Mouse (Mus musculus) bone marrow macrophage, adult 2 months (primary cell): Measurements from ENCODE around the gene Slc22a20. TPM values are rescaled to one million over a fixed set of nuclear protein-coding genes. Genes with fewer than 3 reads are reported as not detected.

ENCODE experiments used
- H3K27ac ChIP-seq: 2 replicates; pipeline ENCODE4 v1.5.1; 2012; ENCODE audit warnings: low read depth, low read length; ENCODE audit not compliant: insufficient read depth
- H3K4me1 ChIP-seq: 2 replicates; pipeline ENCODE4 v1.6.1; 2012; ENCODE audit warnings: low read length; ENCODE audit not compliant: control insufficient read depth, insufficient read depth
- H3K4me3 ChIP-seq: 2 replicates; pipeline ENCODE4 v1.5.1; 2012; ENCODE audit warnings: mild to moderate bottlenecking, low read length, moderate library complexity; ENCODE audit not compliant: insufficient read depth
- CTCF ChIP-seq: IDR thresholded peaks from 2 replicates; pipeline ENCODE4 v1.5.1; 2012; ENCODE audit warnings: low read depth, mild to moderate bottlenecking, low read length, moderate library complexity
- POLR2A ChIP-seq: IDR thresholded peaks from 2 replicates; pipeline ENCODE4 v1.6.1; 2012; ENCODE audit warnings: mild to moderate bottlenecking, low read depth, low read length, borderline replicate concordance
- polyA plus RNA-seq: library from polyadenylated mRNA; stranded (reverse); fragments of >200 nt; gene quantifications from 2 replicates; pipeline ENCODE4 v1.2.4, GENCODE M21; 2012; ENCODE audit not compliant: missing spikeins, insufficient read depth, insufficient read length

The Slc22a20 gene
- polyA plus RNA-seq, 1 experiment, result not detected

DNA sequence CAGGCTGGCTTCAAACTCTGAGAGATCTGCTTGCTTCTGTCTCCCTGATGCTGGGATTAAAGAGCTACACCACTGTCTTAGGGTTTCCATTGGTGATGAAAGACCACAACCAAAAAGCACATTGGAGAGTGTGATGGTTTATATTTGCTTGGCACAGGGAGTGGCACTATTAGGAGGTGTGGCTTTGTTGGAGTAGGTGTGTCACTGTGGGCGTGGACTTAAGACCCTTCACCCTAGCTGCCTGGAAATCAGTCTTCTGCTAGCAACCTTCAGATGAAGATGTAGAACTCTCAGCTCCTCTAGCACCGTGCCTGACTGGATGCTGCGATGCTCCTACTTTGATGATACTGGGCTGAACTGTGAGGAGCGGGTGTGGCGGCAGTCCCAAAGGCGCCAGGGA lies 47.4 kb downstream of the Slc22a20 start:
- H3K27ac ChIP-seq, result no peak overlapping the region
- TF ChIP-seq CTCF (no peak), POLR2A (no peak)

DNA sequence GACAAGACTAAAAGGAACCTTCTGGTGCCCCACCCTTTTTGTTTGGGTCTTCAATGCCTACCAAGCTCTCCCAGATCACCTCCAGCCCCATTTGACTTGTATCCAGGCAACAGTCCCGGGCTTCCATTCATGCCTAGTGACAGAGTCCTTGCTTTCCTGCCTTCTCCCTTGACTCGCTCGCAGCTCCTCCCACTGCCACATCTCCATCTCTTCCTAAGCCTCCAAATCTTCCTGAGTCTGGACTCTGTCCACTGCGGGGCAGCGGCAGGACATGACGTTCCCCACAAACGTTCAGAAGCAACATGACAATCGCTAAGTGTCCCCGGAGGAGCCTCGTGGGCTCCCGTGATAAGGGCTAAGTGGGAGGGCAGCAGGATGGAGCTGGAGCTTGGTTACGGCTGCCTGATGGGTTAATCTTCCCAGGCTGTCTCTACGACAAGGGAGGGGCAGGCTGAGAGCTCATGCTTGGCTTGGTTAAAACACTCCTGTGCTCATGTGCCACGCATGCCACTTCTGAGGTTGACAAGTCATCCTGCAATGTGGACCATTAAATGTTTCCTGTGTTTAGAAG lies 48.0 kb downstream of the Slc22a20 start:
- Histone ChIP-seq H3K4me1 (peaks cover 5% of the 10 kb centered on the region; the same call in 1 of the 2 replicates), H3K4me3 (no peak overlapping the region), H3K27ac (no peak overlapping the region)
- no peak for TF ChIP-seq POLR2A
- TF ChIP-seq CTCF, result no peak

More for the DNA sequence above, 47.4 kb downstream of the Slc22a20 start:
- Histone ChIP-seq H3K4me1 (peaks cover 5% of the 10 kb centered on the region; the same call in 1 of the 2 replicates), H3K4me3 (no peak overlapping the region)

DNA sequence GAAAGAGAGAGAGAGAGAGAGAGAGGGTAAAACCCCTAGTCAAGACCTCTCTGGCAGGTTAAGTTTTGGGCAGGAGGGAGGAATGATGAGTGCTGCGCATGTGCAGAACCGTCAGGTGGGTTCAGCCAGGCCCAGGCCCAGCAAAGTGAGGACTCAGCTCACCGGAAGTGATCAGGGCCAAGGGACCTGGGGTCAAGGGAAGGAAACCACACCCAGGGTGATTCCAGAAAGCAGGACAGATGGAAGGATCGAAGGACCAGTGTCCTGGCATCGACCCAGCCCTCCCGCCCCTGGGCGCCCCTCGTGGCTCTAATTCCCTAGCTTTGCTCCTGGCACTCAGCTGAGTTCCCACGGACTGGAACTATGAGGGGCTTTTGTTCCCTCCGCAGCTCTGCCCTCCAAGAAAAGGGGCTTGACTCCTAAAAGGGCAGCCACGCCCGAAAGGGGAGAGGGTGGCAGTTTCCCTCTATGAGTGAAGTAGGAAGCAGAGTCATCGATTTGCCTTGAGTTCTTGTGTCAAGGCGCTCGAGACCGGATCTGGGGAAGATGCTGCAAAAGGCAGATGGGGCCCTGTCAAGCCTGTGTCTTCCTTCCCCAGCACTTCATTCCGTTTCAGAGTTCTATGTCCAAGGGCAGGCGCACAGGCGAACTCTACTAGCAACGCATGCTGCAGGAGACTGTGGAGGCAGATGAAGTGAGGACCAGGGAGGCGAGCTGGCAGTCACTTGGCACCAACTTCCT lies 48.7 kb downstream of the Slc22a20 start:
- H3K27ac ChIP-seq, result no peak overlapping the region
- no peak overlapping the region for H3K4me3 ChIP-seq
- peaks cover 5% of the 10 kb centered on the region for H3K4me1 ChIP-seq
- TF ChIP-seq POLR2A (no peak), CTCF (no peak)

DNA sequence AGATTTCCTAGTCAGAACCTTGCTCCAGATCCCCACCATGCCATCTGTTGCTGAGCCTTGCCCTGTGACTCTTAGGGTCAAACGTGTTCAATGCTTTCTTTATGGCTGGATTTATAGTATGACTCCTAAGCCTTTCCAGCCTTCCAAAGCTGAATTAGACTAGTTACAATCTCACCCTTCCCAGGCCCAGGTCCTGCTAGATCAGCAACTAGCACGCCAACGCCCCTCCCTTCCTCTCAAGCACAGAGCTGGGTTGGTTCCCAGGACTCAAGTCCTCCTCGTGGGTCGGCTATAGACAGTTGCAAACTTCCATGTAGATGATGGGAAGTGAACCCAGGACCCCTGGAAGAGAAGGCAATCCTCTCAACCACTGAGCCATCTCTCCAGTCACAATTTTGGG lies 50.3 kb downstream of the Slc22a20 start:
- Histone ChIP-seq H3K4me1 (peaks cover 19% of the 10 kb centered on the region), H3K27ac (no peak overlapping the region), H3K4me3 (no peak overlapping the region)

DNA sequence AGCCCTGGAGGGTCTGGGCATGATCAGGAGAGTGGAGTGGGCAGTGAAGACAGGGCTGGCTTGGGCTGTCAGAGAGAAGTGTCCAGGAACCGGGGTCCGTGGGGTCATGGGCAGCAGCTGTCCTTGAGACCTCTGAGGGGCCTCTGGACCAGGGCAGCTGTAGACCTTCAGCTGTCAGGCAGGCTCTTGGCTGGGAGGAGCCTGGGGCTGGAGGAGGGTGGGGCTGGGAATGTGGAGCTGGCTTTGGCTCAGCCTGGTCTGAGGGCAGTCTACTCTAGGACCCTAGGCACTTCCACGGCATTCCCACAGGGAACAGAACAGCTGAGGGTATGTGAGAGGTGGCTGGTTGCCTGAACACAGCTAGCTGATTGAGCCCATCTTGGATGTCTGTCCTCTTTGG lies 50.7 kb downstream of the Slc22a20 start:
- H3K4me1 ChIP-seq, result peaks cover 24% of the 10 kb centered on the region
- TF ChIP-seq POLR2A, result no peak
- TF ChIP-seq CTCF, result no peak
- no peak overlapping the region for H3K4me3 ChIP-seq
- H3K27ac ChIP-seq, result no peak overlapping the region

More for the DNA sequence above, 50.3 kb downstream of the Slc22a20 start:
- TF ChIP-seq CTCF, result no peak
- TF ChIP-seq POLR2A, result no peak

DNA sequence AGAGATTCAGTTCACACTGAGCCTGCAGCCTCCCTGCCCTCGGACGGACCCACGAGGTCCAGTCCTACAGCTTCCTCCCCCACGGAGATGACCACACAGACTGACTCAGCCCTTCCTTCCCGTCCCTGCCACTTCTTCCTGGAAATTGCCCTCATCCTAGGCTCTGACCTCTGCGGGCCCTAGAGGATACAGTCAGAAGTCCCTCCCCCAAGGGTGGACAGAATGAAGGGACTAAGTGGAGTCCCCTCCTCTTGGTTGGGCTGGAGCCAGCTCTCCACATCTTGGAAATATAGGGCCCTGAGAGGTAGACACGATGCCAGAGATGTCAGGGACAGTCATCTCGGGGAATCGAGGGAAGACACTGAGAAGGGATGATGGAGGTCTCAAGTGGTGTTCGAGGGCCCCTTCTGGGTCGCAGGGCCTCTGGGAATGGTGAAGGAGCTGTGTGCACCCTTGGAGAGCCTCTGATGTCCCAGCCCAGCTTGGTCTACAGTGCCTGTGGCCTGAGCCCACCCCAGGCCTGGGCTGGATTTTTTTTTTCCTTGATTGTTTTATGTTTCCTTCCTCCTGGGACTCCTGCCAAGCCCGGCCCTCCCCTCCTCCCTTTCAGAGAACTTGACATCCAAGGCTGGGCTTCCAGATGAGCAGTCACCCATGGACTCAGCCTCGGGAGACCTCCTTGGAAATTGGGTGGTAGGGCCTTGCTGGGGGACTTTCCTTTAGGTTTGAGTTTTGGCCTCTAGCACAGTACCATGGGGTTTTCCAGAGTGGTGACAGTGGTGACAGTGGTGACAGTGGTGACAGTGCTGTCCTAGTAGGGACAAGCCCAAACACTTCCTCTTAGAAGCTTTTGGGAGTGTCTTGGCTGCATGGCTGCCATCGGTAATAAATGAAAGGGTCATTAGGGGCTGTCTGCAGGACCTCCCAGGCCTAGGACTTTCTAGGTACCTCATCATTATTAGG lies 56.0 kb downstream of the Slc22a20 start:
- H3K4me1 ChIP-seq, result peaks cover 43% of the 10 kb centered on the region
- TF ChIP-seq CTCF, result no peak
- no peak for TF ChIP-seq POLR2A
- peak overlapping the region; percentile 93 for H3K27ac ChIP-seq
- H3K4me3 ChIP-seq, result no peak overlapping the region

DNA sequence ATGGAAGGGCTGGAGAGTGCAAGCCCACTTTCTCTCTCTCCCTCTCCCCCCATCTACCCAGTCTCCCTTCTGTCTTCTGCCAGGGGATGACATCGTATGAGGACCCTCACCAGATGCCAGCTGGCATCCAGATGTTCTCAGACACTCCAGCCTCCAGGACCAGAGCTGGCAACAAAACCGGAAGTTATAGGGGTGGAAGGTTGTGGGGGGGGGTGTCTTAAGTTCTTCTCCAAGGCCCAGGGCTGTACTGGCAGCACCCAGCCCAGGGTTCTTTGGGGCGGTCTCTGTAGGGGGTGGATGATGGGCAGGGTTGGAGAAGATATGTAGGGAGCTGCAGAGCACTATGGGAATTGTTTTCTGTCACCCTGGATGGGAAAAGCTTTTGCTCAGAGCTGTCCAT lies 57.4 kb downstream of the Slc22a20 start:
- Histone ChIP-seq H3K4me3 (no peak overlapping the region), H3K27ac (no peak overlapping the region), H3K4me1 (peaks cover 43% of the 10 kb centered on the region)
- TF ChIP-seq CTCF (no peak), POLR2A (no peak)

DNA sequence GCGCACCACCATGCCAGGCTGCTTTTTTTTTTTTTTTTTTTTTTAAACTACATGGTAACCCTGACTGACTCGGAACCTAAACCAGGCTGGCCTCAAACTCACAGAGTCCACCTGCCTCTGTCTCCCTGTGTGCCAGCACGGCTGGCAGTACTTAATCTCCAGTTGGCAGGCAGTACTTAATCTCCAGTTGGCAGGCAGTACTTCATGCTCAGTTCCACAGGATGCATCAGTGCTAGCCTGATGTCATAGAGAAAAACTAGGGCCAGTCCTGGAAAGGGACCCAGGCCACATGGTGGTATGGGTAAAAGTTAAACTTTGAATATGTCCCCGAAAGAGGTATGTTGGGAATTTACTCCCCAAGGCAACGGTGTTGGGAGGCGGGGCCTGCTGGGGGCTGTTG lies 57.8 kb downstream of the Slc22a20 start:
- Histone ChIP-seq H3K4me1 (peaks cover 43% of the 10 kb centered on the region), H3K4me3 (no peak overlapping the region), H3K27ac (no peak overlapping the region)
- no peak for TF ChIP-seq CTCF
- no peak for TF ChIP-seq POLR2A

DNA sequence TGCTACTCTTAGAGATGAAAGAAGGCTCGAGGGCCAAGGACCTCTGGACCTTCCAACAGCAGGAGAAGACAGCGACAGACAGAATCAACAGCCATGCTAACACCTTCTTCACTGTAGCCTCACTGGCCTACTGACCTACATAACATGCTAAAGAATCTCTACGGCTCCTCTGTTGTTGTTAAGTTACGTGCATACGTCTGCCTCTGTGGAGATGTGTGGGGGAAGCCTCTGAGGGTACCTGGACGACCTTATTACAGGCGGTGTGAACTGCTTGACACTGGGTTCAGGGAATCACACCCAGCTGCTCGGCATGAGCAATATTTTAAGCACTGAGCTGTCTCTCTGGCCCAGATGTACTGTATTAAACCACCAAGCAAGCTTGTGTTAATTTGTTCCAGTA lies 58.4 kb downstream of the Slc22a20 start:
- peaks cover 45% of the 10 kb centered on the region for H3K4me1 ChIP-seq
- no peak for TF ChIP-seq POLR2A
- H3K27ac ChIP-seq, result no peak overlapping the region
- H3K4me3 ChIP-seq, result no peak overlapping the region
